Mouse (Mus musculus) ovary, postnatal 14 days (tissue): ENCODE measurements around the gene 1700025G04Rik.

Experiments
- DNase-seq: peaks from one replicate; pipeline ENCODE4 v3.0.0; 2022; ENCODE audit warnings: low spot score

The 1700025G04Rik gene

DNA sequence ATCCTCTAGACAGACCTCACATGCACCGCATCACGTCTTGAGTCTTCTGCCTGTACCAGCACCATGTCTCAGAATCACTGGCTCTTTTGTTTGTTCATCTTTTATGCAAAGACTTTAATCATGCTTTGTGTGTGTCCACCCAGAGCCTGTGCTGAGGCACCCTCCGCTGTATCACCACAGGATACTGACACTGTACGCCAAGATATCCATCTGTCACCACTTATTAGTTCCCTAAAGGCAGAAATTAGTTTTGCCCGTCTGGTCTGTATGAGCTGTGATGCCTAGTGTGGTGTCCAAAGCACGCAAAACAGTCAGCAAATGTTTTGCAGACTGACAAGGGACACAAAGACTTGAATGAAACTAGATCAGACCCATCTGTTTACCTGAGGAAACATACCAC lies 95.7 kb downstream of the 1700025G04Rik start:
- no peak for DNase-seq

DNA sequence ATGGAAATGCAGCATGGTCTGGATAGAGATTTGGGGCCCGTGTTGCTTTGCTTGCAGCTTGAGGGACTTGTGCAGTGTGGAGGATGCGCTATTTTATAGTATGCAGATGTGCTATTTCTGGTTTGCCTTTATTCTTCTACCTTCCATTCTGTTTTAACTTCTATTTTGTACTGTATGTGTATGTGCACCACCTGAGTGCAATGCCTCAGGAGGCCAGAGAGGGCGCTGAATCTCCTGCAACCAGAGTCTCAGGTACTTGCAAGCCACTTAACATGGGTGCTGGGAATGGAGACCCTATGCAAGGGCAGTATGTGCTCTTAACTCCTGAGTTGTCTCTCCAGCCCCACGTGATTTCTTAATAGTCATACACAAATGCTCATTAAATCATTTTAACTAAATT lies 98.4 kb downstream of the 1700025G04Rik start:
- DNase-seq: no peak

DNA sequence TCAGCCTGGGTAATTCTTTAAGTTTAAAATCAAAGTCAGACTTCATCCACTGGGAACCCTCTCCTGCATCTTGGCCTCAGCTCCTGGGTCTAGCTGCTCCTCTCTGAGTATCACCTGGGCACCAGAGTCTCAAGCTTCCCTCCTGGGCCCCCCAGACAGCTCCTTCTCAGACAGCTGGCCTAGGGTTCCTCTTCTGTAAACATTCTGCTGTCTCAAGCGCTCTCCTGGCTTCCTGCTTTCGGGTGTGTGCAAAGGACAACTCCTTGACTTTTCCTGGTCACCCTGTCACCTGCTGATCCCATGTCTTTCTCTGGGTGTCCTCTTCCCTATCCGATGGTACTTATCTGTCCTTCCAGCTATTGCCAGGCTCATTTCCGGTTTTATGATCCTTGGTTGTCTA lies 99.3 kb downstream of the 1700025G04Rik start:
- no peak for DNase-seq

DNA sequence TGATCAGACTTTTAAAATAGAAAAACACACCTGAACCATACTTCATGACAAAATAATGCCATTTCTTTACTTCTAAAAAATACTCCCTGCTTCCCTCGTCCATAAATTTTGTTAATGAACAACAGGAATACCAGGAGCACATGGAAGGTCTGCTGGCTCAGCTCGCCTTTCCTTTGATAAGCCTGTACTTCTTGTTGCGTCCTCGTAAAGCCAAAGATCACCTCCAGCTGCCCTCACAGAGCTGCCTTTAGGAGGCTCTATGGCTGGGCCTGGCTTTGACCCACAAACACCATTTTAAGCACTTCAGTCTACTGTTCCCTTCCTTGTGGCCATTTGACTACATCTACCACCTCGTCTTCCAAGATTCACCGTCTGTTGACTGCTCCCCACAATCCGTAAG lies 101.2 kb downstream of the 1700025G04Rik start:
- no peak for DNase-seq

DNA sequence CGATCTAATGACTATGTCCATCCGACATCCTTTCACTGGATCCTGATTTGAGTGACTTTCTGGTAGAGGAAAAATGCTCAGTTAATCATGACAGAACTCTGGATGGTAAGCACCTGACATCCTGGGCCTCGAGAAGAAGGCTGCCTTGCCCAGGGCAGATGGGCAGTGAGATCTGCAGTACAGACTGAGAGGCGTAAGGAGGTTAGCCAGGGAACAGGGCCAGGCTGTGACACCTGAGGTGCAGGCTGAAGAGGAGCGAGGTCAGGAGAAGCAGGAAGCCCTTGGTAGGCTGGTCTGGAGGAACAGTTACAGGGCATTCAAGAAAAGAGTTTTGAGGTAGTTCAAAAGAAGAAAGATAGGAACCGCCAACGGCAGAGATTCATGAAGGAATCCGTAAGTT lies 101.9 kb downstream of the 1700025G04Rik start:
- DNase-seq: no peak

DNA sequence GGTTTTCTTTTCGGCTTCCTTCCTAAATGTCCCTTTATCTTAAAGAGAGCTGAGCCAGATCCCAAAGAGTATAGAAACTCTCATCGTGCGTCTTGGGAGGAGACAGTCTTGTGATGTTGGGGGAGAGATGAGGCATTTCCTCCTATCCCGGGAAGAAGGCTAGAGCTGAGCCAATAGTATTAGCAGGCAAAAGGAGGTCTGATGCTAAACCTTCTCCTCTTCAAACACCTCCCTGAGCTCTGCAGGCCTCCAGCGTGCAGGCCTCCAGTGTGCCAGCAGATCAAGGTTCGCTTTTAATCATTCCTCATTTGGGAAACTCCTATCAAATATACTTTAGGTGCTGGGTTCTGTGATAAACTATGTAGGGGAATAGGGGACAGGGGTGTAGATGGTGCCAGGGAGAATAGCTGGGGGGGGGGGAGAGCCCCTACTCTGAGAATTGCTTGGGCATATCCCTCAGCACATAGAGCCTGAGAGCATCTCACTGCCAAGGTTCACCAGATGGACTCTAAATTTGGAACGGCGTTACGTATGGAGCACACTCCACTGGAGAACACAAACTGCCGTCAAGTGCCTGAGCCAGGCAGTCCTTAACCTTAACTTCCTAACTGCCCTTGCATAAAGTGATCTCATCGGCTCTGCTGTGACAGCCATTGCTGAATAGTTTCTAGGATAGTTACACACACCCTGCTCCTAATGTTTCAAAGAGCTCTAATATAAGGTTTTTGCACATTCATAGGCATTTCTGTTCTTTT lies 103.7 kb downstream of the 1700025G04Rik start:
- DNase-seq: no peak

DNA sequence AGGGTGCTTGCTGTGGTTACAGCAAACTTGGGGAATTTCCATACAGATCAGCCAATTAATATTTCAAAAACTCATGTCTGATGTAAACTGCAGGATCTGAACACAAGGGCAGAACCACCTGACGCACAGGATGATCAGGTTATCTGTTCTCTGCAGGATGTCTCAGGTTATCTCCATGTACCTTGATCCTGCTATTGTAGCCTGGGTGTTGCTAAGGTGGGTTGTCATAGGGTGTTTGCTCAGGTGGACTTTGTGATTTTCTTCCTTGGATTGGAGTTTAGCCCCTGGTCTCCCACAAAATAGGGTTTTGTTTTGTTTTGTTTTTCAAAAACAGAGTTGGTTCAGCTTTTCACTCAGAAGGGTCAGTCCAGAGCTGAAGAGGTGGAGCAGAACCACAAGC lies 104.9 kb downstream of the 1700025G04Rik start:
- DNase-seq: no peak

DNA sequence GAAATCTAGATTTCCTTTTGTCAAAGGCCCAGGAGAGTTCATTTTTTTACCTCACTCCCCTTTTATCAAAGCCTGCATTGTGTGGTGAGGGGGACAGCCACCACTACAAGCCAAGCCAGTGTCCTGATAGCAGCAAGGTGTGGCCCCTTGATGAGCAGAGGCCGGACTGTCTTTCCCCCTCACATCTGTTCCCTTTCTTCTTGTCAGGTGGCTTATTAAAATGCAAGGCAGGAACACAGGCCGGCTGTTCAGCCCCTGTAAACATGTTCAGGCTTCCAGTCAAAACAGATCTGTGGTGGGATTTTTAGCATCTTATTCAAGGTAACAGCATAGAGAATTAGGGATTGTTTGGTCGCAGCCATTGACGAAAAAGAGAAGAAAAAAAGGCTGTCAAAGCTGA lies 105.9 kb downstream of the 1700025G04Rik start:
- no peak for DNase-seq

DNA sequence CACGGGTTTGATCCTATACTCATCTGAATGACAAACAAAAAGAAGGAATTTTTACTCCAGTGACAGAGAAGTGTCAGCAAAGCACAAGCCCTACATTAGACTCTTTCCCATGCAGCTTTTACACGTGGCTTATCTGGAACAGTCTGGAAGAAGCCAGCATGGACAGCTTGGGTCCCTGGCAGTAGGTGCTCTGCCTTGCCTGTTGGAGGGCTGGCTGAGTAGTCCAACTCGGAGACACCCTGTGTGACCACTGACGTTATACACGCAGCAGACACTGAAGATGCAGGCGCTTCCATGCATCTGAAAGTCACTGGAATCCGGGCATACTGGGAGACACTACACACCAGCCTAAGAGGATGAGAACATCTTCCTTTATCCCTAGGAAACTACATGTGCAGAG lies 109.4 kb downstream of the 1700025G04Rik start:
- no peak for DNase-seq

DNA sequence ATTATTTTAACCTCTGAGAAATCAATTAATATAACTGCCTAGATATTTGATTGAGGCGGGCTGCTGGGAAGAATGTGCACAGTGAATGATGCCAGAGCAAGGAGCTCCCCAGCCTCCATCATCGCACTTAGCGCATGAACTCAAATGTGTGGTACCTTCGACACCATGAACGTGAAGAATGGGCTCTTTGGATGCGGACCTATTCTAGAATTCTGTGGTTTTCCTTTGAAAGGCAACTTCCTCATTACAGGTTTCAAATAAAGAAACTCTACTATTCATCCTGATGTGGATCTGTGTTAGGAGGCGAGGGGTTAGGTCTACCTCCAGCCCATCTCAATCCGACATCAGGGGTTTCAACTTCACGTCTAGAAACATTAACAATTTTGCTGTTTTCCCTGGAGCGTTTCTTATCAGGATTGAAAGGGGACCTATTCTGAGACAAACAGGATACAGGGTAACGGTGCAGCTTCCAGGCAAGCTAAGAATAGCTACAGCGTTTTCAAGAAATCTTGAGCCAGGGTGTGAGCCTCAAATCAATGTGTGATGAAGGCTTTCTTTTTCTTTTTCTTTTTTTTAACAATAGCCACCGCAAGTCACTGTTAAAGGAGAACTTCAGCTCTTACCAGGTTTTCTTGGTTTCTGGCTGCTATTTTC lies 110.0 kb downstream of the 1700025G04Rik start:
- DNase-seq: no peak

DNA sequence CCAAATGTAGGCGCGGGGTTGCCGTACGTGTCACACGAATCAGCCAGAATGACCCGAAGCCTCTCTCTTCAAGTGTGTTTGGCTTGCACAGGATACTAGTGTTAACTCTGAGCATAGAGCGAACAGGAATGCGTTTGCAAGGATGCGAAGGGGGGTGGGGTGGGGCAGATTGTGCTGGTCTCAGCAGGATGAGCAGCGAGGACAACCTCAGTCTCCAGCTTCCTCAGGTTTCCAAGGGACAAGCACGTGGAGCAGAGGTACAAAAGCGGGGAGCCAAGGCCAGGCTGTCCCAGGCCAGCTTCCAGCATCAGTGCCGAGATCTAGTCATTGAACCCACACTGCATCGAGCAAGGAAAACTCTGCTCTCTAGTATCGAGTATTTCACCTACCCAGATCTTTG lies 111.2 kb downstream of the 1700025G04Rik start:
- no peak for DNase-seq

DNA sequence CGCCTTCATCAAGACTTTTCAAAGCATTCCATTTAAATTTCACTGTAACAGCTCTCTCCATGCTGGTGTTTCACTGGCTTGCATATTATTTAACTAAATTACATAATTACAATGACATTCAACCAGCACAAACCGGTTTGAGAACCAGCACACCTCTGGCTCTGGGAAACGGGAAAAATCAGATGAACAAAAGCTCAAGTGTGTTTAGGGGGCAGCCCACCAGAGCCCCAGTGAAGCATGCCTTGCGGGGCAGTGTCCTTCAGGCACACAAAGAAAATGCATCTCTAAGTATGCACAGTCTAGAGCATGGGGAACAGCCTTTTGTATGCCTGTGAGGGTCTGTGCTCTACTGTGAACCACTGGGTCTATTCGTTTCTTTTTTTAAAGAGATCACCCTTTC lies 112.3 kb downstream of the 1700025G04Rik start:
- DNase-seq: no peak

DNA sequence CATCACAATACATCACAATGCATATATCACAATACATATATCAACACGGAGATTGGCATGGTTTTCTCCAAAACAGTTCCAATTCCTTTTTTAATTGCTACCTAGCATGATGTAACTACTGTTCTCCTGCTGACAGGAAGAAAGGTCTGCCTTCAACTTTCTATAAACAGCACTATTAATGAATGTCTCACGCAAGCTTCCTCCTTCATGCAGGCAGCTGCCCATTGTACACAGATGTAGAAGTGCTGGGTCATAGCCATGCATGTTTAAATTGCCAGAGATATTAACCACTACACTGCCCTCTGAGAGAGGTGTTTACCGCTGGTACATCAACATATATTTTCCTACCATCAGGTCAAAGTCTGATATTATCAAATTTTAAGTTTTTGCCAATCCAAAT lies 113.1 kb downstream of the 1700025G04Rik start:
- no peak for DNase-seq

DNA sequence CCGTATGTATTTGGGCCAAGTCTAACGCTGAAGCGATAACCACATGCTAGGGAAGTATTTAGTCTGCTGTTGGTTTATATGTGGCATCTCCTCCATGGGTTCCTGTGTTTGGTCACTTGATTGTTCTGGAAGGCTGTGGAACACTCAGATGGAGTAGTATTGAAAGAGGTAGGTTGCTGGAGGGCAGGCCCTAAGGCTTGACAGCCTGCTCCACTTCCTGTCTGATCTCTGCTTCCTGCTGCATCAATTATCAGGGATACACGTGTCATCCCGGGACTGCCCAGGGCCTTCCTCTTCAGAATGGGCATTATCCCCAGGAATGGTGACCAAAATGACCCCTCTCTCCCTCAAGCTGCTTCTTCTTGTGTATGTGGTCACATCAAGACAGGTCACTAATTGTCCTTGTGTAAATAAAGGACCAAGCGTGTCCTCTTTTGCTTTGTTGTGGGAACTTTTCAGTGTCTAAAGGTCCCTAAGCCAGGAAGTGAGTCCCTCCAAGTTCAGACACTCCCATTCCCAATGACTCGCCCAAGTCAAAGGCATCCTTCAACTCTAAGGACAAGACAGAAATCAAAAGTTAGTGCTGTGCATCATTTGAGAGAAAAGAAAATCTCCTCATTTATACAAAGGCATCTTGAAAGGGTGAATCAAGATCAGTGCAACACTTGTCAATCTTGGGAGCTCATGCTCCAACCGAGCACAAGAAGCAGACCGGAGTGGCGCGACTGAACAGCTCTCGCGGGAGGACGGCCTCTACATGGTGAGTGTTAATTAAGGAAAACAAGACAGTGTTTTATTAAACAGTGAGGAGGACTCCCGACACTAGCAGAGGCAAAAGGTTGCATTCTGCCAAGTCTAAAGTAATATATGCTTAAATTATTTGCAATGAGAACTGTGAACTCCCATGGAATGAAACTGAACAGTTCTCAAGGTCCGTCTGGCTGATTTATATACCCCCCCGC lies 114.2 kb downstream of the 1700025G04Rik start:
- no peak for DNase-seq

DNA sequence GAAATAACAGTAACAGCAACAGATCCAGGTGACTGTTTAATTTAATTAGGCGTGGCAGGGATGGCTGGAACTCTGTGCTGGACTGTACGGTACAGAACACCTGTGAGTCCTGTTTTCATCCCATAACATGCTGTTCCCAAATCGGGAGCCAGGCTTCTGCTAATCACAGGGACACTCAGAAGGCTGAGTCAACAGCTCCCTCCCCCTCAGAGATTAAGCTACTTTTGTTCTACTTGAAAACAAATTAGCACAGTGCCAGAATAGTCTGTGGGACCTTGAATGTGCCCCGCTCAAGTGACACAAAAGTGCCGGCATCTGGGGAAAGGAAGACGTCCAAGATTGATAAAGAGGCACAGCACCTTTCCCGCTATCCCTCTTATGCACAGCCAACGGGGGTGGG lies 115.0 kb downstream of the 1700025G04Rik start:
- no peak for DNase-seq

DNA sequence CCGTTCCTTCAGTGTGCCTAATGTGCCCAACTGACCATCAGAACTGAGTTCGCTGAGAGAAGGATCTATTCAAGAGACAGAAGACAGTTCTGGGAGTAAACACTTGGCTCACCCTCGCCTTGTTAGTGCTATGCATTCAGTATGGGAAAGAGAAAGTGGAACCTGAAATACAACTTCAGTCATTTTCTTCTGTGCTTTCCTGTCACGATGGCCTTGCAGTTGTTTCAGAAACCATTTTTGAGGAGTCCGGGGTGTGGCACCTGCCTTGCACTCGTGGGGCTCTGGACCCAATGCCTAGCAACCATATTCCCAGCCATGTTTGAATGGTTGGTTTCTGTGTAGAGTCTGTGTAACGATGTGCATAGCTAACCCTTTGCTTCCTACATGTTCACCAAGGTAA lies 115.5 kb downstream of the 1700025G04Rik start:
- no peak for DNase-seq

DNA sequence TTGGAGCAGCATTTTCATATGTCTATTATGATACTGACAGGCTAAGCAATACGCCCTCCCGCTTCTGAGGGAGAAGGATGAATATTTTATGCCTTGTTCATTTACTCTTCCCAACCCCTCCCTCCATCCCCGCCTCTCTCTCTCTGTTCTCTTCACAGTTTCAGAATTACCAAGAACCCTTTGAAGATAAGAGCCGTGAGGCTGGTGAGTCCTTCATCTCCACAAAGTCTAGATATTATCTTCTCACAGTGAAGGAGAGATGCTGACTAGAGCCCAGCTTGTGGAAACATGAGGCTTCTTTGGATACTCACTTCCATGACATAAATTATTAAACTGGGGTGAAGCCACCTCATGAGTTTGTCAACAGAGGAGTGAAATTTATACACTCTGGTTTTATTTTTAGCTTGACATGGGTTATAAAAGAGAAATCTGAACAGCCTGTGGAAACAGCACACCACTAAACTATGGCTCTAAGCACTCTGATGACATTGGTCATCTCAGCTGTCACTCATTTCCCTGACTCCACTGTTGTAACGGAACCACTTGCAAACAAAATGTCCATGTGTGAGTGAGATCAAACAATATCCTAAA lies 116.7 kb downstream of the 1700025G04Rik start:
- no peak for DNase-seq

DNA sequence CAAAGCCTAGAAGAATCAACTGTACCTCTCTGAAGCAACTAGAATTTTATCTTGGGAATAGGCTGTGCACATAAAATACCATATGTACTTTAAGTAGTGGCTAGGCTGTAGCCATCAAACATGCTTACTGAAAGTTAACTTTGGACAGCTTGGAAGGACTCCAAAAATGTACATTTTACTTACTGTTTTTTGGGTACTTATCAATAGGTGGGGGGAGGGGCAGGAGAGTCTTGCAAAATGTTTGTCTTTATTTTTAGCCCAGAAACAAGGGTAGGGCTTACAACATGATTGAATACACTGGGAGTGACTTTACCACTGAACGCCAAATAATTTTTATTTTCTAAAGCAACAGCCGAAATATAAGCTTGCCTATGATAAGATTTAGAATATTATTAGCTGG lies 118.3 kb downstream of the 1700025G04Rik start:
- no peak for DNase-seq

DNA sequence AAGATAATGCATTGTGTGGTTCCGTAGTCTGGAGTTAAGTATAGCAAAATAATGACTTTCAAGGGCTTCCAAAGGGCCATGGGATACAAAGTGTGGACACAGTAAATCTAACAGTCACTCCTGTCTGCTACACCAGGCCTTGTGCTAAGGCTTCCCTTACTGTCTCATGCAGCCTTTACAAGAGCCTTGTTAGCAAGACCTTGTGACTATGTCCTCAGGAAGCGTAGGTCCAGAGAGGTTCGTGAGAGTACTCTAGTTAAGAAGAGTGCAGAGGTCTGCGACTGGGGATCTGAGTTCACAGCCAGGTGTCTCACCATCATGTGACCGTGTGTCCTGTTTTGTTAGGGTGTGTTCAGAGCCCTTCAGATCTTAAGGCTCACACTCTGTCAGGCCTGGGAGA lies 121.8 kb downstream of the 1700025G04Rik start:
- DNase-seq: no peak

DNA sequence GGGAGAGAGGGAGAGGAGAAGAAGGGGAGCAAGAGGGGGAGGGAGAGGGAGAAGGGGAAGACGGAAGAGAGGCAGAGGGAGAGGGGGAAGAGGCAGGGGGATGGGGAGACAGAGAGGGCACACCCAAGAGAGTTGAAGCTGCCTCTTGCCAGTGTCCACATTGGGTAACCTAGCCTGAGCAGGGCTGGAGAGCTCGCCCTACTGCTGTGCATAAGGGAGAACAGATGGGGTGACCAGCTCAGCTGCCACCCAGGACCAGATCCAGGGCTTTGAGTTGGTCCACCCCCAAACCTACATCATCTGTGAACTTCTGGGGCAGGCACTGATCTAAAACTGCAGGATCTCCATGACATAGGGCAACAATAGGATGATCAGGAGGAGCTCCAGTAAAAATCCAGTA lies 125.1 kb downstream of the 1700025G04Rik start:
- DNase-seq: no peak

DNA sequence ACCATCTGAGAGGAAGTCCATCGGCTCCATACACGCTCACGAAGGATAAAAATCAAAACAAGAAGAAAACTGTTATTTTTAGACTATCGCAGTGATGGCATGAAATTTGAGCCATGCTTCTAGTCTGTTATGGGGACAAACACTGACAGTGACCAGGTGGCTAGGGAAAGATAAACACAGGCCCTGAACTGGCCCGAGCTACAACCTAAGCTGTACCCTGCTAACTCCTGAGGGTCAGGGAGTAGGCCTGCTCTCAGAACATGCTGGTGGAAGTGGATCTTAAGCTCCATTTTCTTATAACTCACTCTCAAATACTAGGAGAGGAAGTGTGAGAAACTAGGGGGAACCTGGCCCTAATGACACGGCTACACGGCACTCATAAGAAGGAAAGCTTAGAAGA lies 126.7 kb downstream of the 1700025G04Rik start:
- no peak for DNase-seq

DNA sequence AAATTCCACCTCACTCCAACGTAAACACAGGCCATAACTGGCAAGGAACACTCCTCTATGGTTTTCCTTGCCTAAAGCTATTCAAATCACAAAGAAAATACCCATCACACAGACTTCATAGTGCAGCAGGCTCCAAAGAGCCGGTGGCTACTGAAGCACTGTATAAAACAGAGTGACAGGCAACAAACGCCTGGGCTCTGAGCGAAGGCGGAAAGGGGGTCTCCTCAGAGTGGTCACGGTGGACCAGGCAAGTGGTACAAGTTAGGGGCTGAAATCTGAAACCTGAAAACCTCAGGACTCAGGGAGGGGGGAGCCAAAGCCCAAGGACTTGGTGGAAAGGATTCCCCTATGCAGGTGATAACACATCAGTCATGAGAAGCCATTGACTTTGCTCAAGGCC lies 127.8 kb downstream of the 1700025G04Rik start:
- DNase-seq: no peak
